Mouse (Mus musculus): Measurements from ENCODE around the gene Eed.

- TF ChIP-seq CTCF (IDR thresholded peaks at IDR 0.05) = no peak
- TF ChIP-seq EP300 (IDR thresholded peaks at IDR 0.05; ENCODE audit: insufficient read depth, low read depth, low read length) = no peak
- TF ChIP-seq POLR2A (IDR thresholded peaks at IDR 0.05; ENCODE audit: insufficient read depth, low read depth, low read length) = no peak
Measured at GRCm38 (mm10) chr7:89975571-89975970, 5.2 kb downstream of the Eed start.

Measured in heart, adult 2 months (tissue).